Mouse (Mus musculus) midbrain, postnatal 0 days (tissue): Measurements from ENCODE around the gene Vasp. TPM values are rescaled to one million over a fixed set of nuclear protein-coding genes. Genes with fewer than 3 reads are reported as not detected.
A peak's percentile ranks its signal among the peaks of the same experiment; 100 is the strongest.

Experiments used
- ATAC-seq: fragments of 200-750 bp; cut with Nextera tagmentation; 2 replicates; pipeline ENCODE4 v1.8.0; 2017; ENCODE audit warnings: moderate number of reproducible peaks, mild to moderate bottlenecking, moderate TSS enrichment, moderate library complexity; ENCODE audit not compliant: low FRiP score
- DNase-seq: peaks from one replicate; pipeline ENCODE4 v3.0.0-alpha.2; 2015; ENCODE audit warnings: low spot score
- H3K27ac ChIP-seq: fragments of 300-500 bp; sonication (generic); 2 replicates; pipeline ENCODE4 v1.5.1; 2014; ENCODE audit warnings: low read depth, mild to moderate bottlenecking, low read length, mixed read lengths
- H3K27me3 ChIP-seq: fragments of 300-500 bp; sonication (generic); 2 replicates; pipeline ENCODE4 v1.6.1; 2014; ENCODE audit warnings: low read length, control low read depth, mixed read lengths; ENCODE audit not compliant: insufficient read depth
- H3K36me3 ChIP-seq: fragments of 300-500 bp; sonication (generic); 2 replicates; pipeline ENCODE4 v1.6.1; 2014; ENCODE audit warnings: low read length, control low read depth, mixed read lengths; ENCODE audit not compliant: insufficient read depth
- H3K4me1 ChIP-seq: fragments of 300-500 bp; sonication (generic); 2 replicates; pipeline ENCODE4 v1.6.1; 2014; ENCODE audit warnings: mild to moderate bottlenecking, control low read depth, antibody characterized with exemption, low read length, mixed read lengths; ENCODE audit not compliant: insufficient read depth
- H3K4me2 ChIP-seq: fragments of 300-500 bp; sonication (generic); 2 replicates; pipeline ENCODE4 v1.6.1; 2014; ENCODE audit warnings: low read depth, mild to moderate bottlenecking, low read length, mixed read lengths; ENCODE audit not compliant: poor library complexity, severe bottlenecking
- H3K4me3 ChIP-seq: fragments of 300-500 bp; sonication (generic); 2 replicates; pipeline ENCODE4 v1.5.1; 2014; ENCODE audit warnings: low read depth, mild to moderate bottlenecking, low read length, moderate library complexity
- H3K9ac ChIP-seq: fragments of 300-500 bp; sonication (generic); replicated peaks from 2 replicates; pipeline ENCODE4 v1.6.1; 2014; ENCODE audit warnings: mild to moderate bottlenecking, low read length, moderate library complexity, mixed read lengths; ENCODE audit not compliant: poor library complexity, severe bottlenecking
- H3K9me3 ChIP-seq: fragments of 300-500 bp; sonication (generic); 2 replicates; pipeline ENCODE4 v1.6.1; 2016; ENCODE audit warnings: low read length, control low read depth
- CTCF ChIP-seq: IDR thresholded peaks from 2 replicates; pipeline ENCODE4 v1.5.1; 2016; ENCODE audit warnings: antibody characterized with exemption, mild to moderate bottlenecking
- WGBS: fragments of 180-500 bp; shearing (Covaris S2); extraction: QIAGEN DNeasy Blood & Tissue Kit; methylation state at CpG from one replicate; pipeline ENCODE4 v1.1.7; 2014; 5-methylcytosine and 5-hydroxymethylcytosine counted together
- polyA plus RNA-seq: library from polyadenylated mRNA; unstranded; fragments of >200 nt; fragmentation: Nextera tagmentation; extraction: Ambion mirVana; gene quantifications from 2 replicates; pipeline ENCODE4 v1.2.1, GENCODE M21; 2015
- total RNA-seq: library from RNA; depleted of rRNA; stranded (reverse); fragments of >200 nt; gene quantifications from 2 replicates; pipeline ENCODE4 v1.2.3, GENCODE M21; 2014

Vasp gene
- total and polyA plus RNA-seq, 2 experiments from 2014 or later: 32.3 to 56.9 TPM

- Histone ChIP-seq H3K4me1 (peaks cover under 1% of the 10 kb centered on the region; the same call in 1 of the 2 replicates), H3K4me3 (no peak overlapping the region), H3K4me2 (no peak overlapping the region), H3K9me3 (no peaks in the 10 kb centered on the region), H3K9ac (no peak overlapping the region), H3K27me3 (no peaks in the 10 kb centered on the region), H3K27ac (no peak overlapping the region), H3K36me3 (no peaks in the 10 kb centered on the region; the same call in 1 of the 2 replicates)
- ATAC-seq (no peak), DNase-seq (no peak)
- no peak for TF ChIP-seq CTCF
- WGBS: 76% methylated on average over 5 of the region's 5 CpGs
These were observed 37.0 kb downstream of the Vasp start for GRCm38 (mm10) chr7:19234652-19235051.

GRCm38 (mm10) chr7:19231849-19232248, 39.8 kb downstream of the Vasp start:
- H3K27ac ChIP-seq: no peak overlapping the region
- 93% methylated on average over 3 of the region's 3 CpGs for WGBS
- DNase-seq: no peak

DNA sequence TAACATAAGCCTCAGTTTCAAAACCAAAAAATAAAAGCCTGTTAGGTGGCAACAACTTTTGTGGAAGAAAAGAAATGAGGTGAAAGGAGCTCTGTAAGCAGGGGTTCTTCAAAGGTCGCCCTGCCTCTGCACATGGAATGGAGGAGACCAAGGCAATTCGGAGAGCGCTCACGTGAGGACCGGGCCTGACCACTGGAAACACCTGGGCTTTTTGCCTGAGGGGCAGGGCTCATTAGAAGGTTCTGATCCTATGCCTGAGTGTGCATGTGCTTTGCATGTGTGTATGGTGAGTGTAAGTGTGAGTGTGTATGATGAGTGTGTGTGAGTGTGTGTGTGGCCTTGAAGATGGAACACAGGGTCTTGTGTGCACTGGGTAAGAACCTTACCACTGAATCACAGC, 40.7 kb downstream of the Vasp start:
- no peak overlapping the region for H3K9ac ChIP-seq
- H3K9me3 ChIP-seq: no peaks in the 10 kb centered on the region
- DNase-seq: no peak
- WGBS: 98% methylated on average over 5 of the region's 5 CpGs
- H3K4me1 ChIP-seq: peaks cover 11% of the 10 kb centered on the region
- H3K4me3 ChIP-seq: no peak overlapping the region
- no peak overlapping the region for H3K27ac ChIP-seq
- TF ChIP-seq CTCF: no peak
- ATAC-seq: no peak
- no peaks in the 10 kb centered on the region; the same call in 1 of the 2 replicates for H3K36me3 ChIP-seq
- H3K27me3 ChIP-seq: no peaks in the 10 kb centered on the region
- no peak overlapping the region for H3K4me2 ChIP-seq

More at GRCm38 (mm10) chr7:19231849-19232248, 39.8 kb downstream of the Vasp start:
- Histone ChIP-seq H3K9ac (no peak overlapping the region), H3K36me3 (no peaks in the 10 kb centered on the region; the same call in 1 of the 2 replicates), H3K4me3 (no peak overlapping the region), H3K9me3 (no peaks in the 10 kb centered on the region), H3K4me1 (peaks cover 8% of the 10 kb centered on the region), H3K27me3 (no peaks in the 10 kb centered on the region), H3K4me2 (no peak overlapping the region)
- TF ChIP-seq CTCF: no peak
- ATAC-seq: no peak

DNA sequence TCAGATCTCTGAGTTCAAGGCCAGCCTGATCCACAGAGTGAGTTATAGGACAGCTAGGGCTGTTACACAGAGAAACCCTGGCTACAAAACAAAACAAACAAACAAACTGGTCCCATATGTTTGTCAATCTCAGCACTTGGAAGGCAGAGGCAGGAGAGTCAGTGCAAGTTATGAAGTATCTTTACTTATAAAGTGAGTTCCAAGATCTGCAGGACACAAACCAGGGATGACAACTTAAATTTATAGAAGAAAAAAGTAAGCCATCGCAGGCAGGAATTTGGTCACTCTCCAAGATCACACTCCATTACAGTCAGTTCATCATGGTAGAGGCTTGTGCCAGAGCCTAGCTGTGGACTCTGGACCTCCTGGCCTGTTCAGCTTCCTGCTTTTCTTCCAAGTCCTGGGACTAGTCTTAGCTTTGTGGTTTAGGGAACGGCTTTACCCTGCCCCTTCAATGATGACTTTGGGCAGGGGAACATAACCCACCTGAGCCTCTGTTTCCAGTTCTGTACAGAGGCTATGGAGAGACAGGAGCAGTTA, 41.5 kb downstream of the Vasp start:
- no peak for DNase-seq
- H3K36me3 ChIP-seq: no peaks in the 10 kb centered on the region
- H3K27ac ChIP-seq: no peak overlapping the region
- H3K9ac ChIP-seq: no peak overlapping the region
- H3K4me2 ChIP-seq: no peak overlapping the region
- H3K4me3 ChIP-seq: no peak overlapping the region
- no peak for ATAC-seq
- H3K27me3 ChIP-seq: no peaks in the 10 kb centered on the region
- H3K9me3 ChIP-seq: no peaks in the 10 kb centered on the region
- WGBS: 100% methylated on average over 2 of the region's 2 CpGs
- TF ChIP-seq CTCF: no peak
- H3K4me1 ChIP-seq: peaks cover 11% of the 10 kb centered on the region

- H3K4me1 ChIP-seq: peaks cover 11% of the 10 kb centered on the region
- peak overlapping the region; percentile 65 for H3K27ac ChIP-seq
- H3K4me3 ChIP-seq: peak overlapping the region; percentile 45
- H3K4me2 ChIP-seq: peak overlapping the region; percentile 85
- H3K9ac ChIP-seq: peak overlapping the region; percentile 55
- no peaks in the 10 kb centered on the region for H3K36me3 ChIP-seq
- WGBS: 43% methylated on average over 5 of the region's 5 CpGs
- H3K27me3 ChIP-seq: no peaks in the 10 kb centered on the region
- no peak for ATAC-seq
- H3K9me3 ChIP-seq: no peaks in the 10 kb centered on the region
- no peak for DNase-seq
- TF ChIP-seq CTCF: no peak
These were observed 42.2 kb downstream of the Vasp start for GRCm38 (mm10) chr7:19229404-19229803.

DNA sequence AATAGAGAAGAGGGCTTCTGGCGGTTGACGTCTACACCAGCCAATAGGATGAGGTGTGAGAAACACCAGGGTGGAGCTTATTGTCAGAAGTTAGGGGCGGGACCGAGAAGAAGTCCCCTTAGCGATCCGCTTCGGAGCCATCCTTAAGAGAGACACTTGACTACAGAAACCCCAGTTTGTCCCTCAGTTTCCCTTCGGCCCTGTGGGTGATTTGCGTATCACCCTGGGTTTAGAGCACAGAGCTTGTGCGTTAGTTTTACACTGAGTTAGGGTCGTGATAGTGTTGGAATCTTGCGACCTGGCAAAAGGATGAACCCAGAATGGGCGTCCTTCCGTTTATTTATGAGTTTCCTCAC, 42.8 kb downstream of the Vasp start:
- DNase-seq: no peak
- Histone ChIP-seq H3K4me1 (peaks cover 11% of the 10 kb centered on the region), H3K4me3 (peak overlapping the region; percentile 45), H3K9ac (peak overlapping the region; percentile 55), H3K9me3 (no peaks in the 10 kb centered on the region), H3K36me3 (no peaks in the 10 kb centered on the region), H3K27ac (peak overlapping the region; percentile 65), H3K27me3 (no peaks in the 10 kb centered on the region), H3K4me2 (peak overlapping the region; percentile 85)
- WGBS: 0% methylated on average over 14 of the region's 14 CpGs
- no peak for TF ChIP-seq CTCF
- ATAC-seq: no peak
